Mouse (Mus musculus): Measurements from ENCODE around the gene Efs.

GRCm38 (mm10) chr14:54920076-54920685 is 5.7 kb downstream of the Efs start:
- no peak for TF ChIP-seq CTCF (IDR thresholded peaks at IDR 0.05; ENCODE audit: control insufficient read depth, insufficient read depth, low read length)
- no peak for TF ChIP-seq POLR2A (IDR thresholded peaks at IDR 0.05; ENCODE audit: borderline replicate concordance, control insufficient read depth, low read depth, low read length)
